Mouse (Mus musculus) small intestine, adult 2 months (tissue): ENCODE measurements at regions not wholly inside any gene's neighbourhood (a gene's known extent, or its start where the extent isn't known, plus 50 kb on each side); places are given as distances from the start of the nearest gene placed in this dataset.

Experiments used
- CTCF ChIP-seq: fragments of 200-500 bp; IDR thresholded peaks from 2 replicates; pipeline ENCODE4 v1.5.1; 2012; ENCODE audit warnings: low read depth, mild to moderate bottlenecking, control low read depth, inconsistent platforms, low read length, moderate library complexity, mixed read lengths; ENCODE audit not compliant: insufficient replicate concordance, insufficient read length; ENCODE audit errors: extremely low read depth
- POLR2A ChIP-seq: fragments of 200-500 bp; IDR thresholded peaks from 2 replicates; pipeline ENCODE4 v1.6.1; 2012; ENCODE audit warnings: low read depth, mild to moderate bottlenecking, control low read depth, inconsistent platforms, low read length, moderate library complexity

GRCm38 (mm10) chr15:61481861-61482260 is 559.0 kb upstream of the A1bg start:
- no peak for TF ChIP-seq POLR2A
- no peak for TF ChIP-seq CTCF
